Mouse (Mus musculus): Measurements from ENCODE around the gene Epo. TPM values are rescaled to one million over a fixed set of nuclear protein-coding genes. Genes with fewer than 3 reads are reported as not detected.

Gene Epo
- polyA plus RNA-seq, 1 experiment from 2014 or later, result not detected

GRCm38 (mm10) chr5:137562965-137563364 lies 29.9 kb upstream of the Epo start:
- H3K9ac ChIP-seq, result no peak overlapping the region
- no peaks in the 10 kb centered on the region for H3K4me1 ChIP-seq
- no peaks in the 10 kb centered on the region for H3K36me3 ChIP-seq
- H3K27ac ChIP-seq, result no peak overlapping the region
- H3K4me2 ChIP-seq, result no peak overlapping the region
- ATAC-seq (ENCODE audit: insufficient number of reproducible peaks, insufficient read depth, low FRiP score, low TSS enrichment, low read depth), result no peak
- no peaks in the 10 kb centered on the region for H3K27me3 ChIP-seq
- no peak overlapping the region for H3K4me3 ChIP-seq
- H3K9me3 ChIP-seq, result no peaks in the 10 kb centered on the region
- 75% methylated on average over 10 of the region's 10 CpGs for WGBS

GRCm38 (mm10) chr5:137561556-137561955 lies 28.5 kb upstream of the Epo start:
- Histone ChIP-seq H3K4me1 (no peaks in the 10 kb centered on the region), H3K36me3 (no peaks in the 10 kb centered on the region), H3K4me2 (no peak overlapping the region), H3K9me3 (no peaks in the 10 kb centered on the region), H3K4me3 (no peak overlapping the region), H3K9ac (no peak overlapping the region), H3K27ac (no peak overlapping the region), H3K27me3 (no peaks in the 10 kb centered on the region)
- ATAC-seq (ENCODE audit: insufficient number of reproducible peaks, insufficient read depth, low FRiP score, low TSS enrichment, low read depth), result no peak
- 76% methylated on average over 6 of the region's 6 CpGs for WGBS

GRCm38 (mm10) chr5:137553898-137554297 lies 20.9 kb upstream of the Epo start:
- no peaks in the 10 kb centered on the region for H3K9me3 ChIP-seq
- H3K9ac ChIP-seq, result no peak overlapping the region
- no peaks in the 10 kb centered on the region for H3K36me3 ChIP-seq
- H3K27ac ChIP-seq, result no peak overlapping the region
- H3K27me3 ChIP-seq, result peaks cover 20% of the 10 kb centered on the region
- 0 out of 2 replicates have a peak overlapping the region, but pooled peaks have one; percentile 58 for H3K4me2 ChIP-seq
- 49% methylated on average over 11 of the region's 11 CpGs for WGBS
- H3K4me1 ChIP-seq, result peaks cover 7% of the 10 kb centered on the region; the same call in 1 of the 2 replicates
- no peak for ATAC-seq (ENCODE audit: insufficient number of reproducible peaks, insufficient read depth, low FRiP score, low TSS enrichment, low read depth)
- H3K4me3 ChIP-seq, result no peak overlapping the region

- no peaks in the 10 kb centered on the region for H3K36me3 ChIP-seq
- no peaks in the 10 kb centered on the region for H3K9me3 ChIP-seq
- H3K27me3 ChIP-seq, result peaks cover 20% of the 10 kb centered on the region
- peaks cover 7% of the 10 kb centered on the region; the same call in 1 of the 2 replicates for H3K4me1 ChIP-seq
- peak within 1 kb of the TSS; percentile 31 for H3K4me3 ChIP-seq
- H3K4me2 ChIP-seq, result peak within 1 kb of the TSS; percentile 58
- no peak within 1 kb of the TSS for H3K27ac ChIP-seq
- ATAC-seq (ENCODE audit: insufficient number of reproducible peaks, insufficient read depth, low FRiP score, low TSS enrichment, low read depth), result peak; percentile 76
- H3K9ac ChIP-seq, result no peak within 1 kb of the TSS
- under 1% methylated on average over 37 of the region's 37 CpGs for WGBS
Measured at GRCm38 (mm10) chr5:137553411-137553837, 20.4 kb upstream of the Epo start, which contains the start of gene Actl6b. Gene Actl6b, plus strand, starts transcription at chr5:137553517.

GRCm38 (mm10) chr5:137553000-137553399 lies 20.0 kb upstream of the Epo start:
- Histone ChIP-seq H3K4me2 (peak overlapping the region; percentile 58), H3K27me3 (peaks cover 20% of the 10 kb centered on the region), H3K9me3 (no peaks in the 10 kb centered on the region), H3K36me3 (no peaks in the 10 kb centered on the region), H3K4me1 (peaks cover 7% of the 10 kb centered on the region; the same call in 1 of the 2 replicates), H3K9ac (no peak overlapping the region), H3K27ac (no peak overlapping the region), H3K4me3 (peak overlapping the region; percentile 31)
- no peak for ATAC-seq (ENCODE audit: insufficient number of reproducible peaks, insufficient read depth, low FRiP score, low TSS enrichment, low read depth)
- WGBS, result 29% methylated on average over 6 of the region's 6 CpGs

- Histone ChIP-seq H3K27ac (no peak overlapping the region), H3K9me3 (no peaks in the 10 kb centered on the region), H3K36me3 (no peaks in the 10 kb centered on the region), H3K4me3 (no peak overlapping the region), H3K4me1 (peaks cover 7% of the 10 kb centered on the region; the same call in 1 of the 2 replicates), H3K4me2 (no peak overlapping the region), H3K9ac (no peak overlapping the region), H3K27me3 (peaks cover 20% of the 10 kb centered on the region)
- ATAC-seq (ENCODE audit: insufficient number of reproducible peaks, insufficient read depth, low FRiP score, low TSS enrichment, low read depth), result no peak
- 70% methylated on average over 5 of the region's 5 CpGs for WGBS
Measured at GRCm38 (mm10) chr5:137551119-137551518, 18.1 kb upstream of the Epo start.

GRCm38 (mm10) chr5:137549840-137550239 lies 16.8 kb upstream of the Epo start:
- Histone ChIP-seq H3K27ac (no peak overlapping the region), H3K9me3 (no peaks in the 10 kb centered on the region), H3K9ac (no peak overlapping the region), H3K27me3 (peaks cover 16% of the 10 kb centered on the region), H3K4me3 (no peak overlapping the region), H3K4me2 (no peak overlapping the region), H3K4me1 (peaks cover 7% of the 10 kb centered on the region; the same call in 1 of the 2 replicates), H3K36me3 (no peaks in the 10 kb centered on the region)
- 83% methylated on average over 2 of the region's 2 CpGs for whole genome bisulfite sequencing
- ATAC-seq (ENCODE audit: insufficient number of reproducible peaks, insufficient read depth, low FRiP score, low TSS enrichment, low read depth), result no peak

GRCm38 (mm10) chr5:137545596-137545995 lies 12.6 kb upstream of the Epo start:
- Histone ChIP-seq H3K4me3 (no peak overlapping the region), H3K27ac (no peak overlapping the region), H3K4me2 (no peak overlapping the region), H3K4me1 (no peaks in the 10 kb centered on the region), H3K9me3 (no peaks in the 10 kb centered on the region), H3K9ac (no peak overlapping the region), H3K27me3 (no peaks in the 10 kb centered on the region), H3K36me3 (no peaks in the 10 kb centered on the region)
- 72% methylated on average over 4 of the region's 4 CpGs for WGBS
- no peak for ATAC-seq (ENCODE audit: insufficient number of reproducible peaks, insufficient read depth, low FRiP score, low TSS enrichment, low read depth)

GRCm38 (mm10) chr5:137544926-137545325 lies 11.9 kb upstream of the Epo start:
- 64% methylated on average over 6 of the region's 6 CpGs for WGBS
- Histone ChIP-seq H3K27me3 (no peaks in the 10 kb centered on the region), H3K9me3 (no peaks in the 10 kb centered on the region), H3K27ac (no peak overlapping the region), H3K36me3 (no peaks in the 10 kb centered on the region), H3K4me2 (no peak overlapping the region), H3K9ac (no peak overlapping the region), H3K4me3 (no peak overlapping the region), H3K4me1 (no peaks in the 10 kb centered on the region)
- no peak for ATAC-seq (ENCODE audit: insufficient number of reproducible peaks, insufficient read depth, low FRiP score, low TSS enrichment, low read depth)

- no peak overlapping the region for H3K4me3 ChIP-seq
- 0 out of 2 replicates have a peak, but pooled peaks cover 3% of the 10 kb centered on the region for H3K4me1 ChIP-seq
- H3K9me3 ChIP-seq, result no peaks in the 10 kb centered on the region
- no peak for ATAC-seq (ENCODE audit: insufficient number of reproducible peaks, insufficient read depth, low FRiP score, low TSS enrichment, low read depth)
- H3K36me3 ChIP-seq, result no peaks in the 10 kb centered on the region
- 75% methylated on average over 5 of the region's 5 CpGs for WGBS
- H3K27me3 ChIP-seq, result no peaks in the 10 kb centered on the region
- no peak overlapping the region for H3K4me2 ChIP-seq
- no peak overlapping the region for H3K27ac ChIP-seq
- no peak overlapping the region for H3K9ac ChIP-seq
Measured at GRCm38 (mm10) chr5:137541768-137542540, 8.9 kb upstream of the Epo start.

- Histone ChIP-seq H3K4me1 (0 out of 2 replicates have a peak, but pooled peaks cover 3% of the 10 kb centered on the region), H3K9ac (no peak overlapping the region), H3K9me3 (no peaks in the 10 kb centered on the region), H3K4me3 (no peak overlapping the region), H3K27ac (no peak overlapping the region), H3K4me2 (no peak overlapping the region), H3K36me3 (no peaks in the 10 kb centered on the region), H3K27me3 (no peaks in the 10 kb centered on the region)
- no peak for ATAC-seq (ENCODE audit: insufficient number of reproducible peaks, insufficient read depth, low FRiP score, low TSS enrichment, low read depth)
- WGBS, result 74% methylated on average over 6 of the region's 6 CpGs
Measured at GRCm38 (mm10) chr5:137540991-137541390, 7.9 kb upstream of the Epo start.

GRCm38 (mm10) chr5:137539291-137539801 lies 6.3 kb upstream of the Epo start:
- Histone ChIP-seq H3K27me3 (no peaks in the 10 kb centered on the region), H3K9me3 (no peaks in the 10 kb centered on the region), H3K4me2 (no peak overlapping the region), H3K27ac (no peak overlapping the region), H3K4me3 (no peak overlapping the region), H3K36me3 (no peaks in the 10 kb centered on the region), H3K4me1 (0 out of 2 replicates have a peak, but pooled peaks cover 3% of the 10 kb centered on the region), H3K9ac (no peak overlapping the region)
- ATAC-seq (ENCODE audit: insufficient number of reproducible peaks, insufficient read depth, low FRiP score, low TSS enrichment, low read depth), result no peak
- 61% methylated on average over 7 of the region's 7 CpGs for WGBS
